Mouse (Mus musculus): ENCODE results near the gene Map3k19. TPM values are rescaled to one million over a fixed set of nuclear protein-coding genes. Genes with fewer than 3 reads are reported as not detected.

Map3k19 gene
- total and polyA plus RNA-seq, 3 experiments: 0.10 to 0.41 TPM; not detected in 1

GRCm38 (mm10) chr1:127816381-127816780 is 38.5 kb downstream of the Map3k19 start:
- Histone ChIP-seq H3K27me3 (ENCODE audit: control insufficient read depth, insufficient read depth, low read length) (no peaks in the 10 kb centered on the region), H3K4me3 (no peak overlapping the region), H3K36me3 (ENCODE audit: control insufficient read depth, insufficient read depth, low read length) (no peaks in the 10 kb centered on the region), H3K79me2 (replicated peaks; ENCODE audit: control insufficient read depth, insufficient read depth, low read length) (no peaks in the 10 kb centered on the region), H3K27ac (no peak overlapping the region), H3K4me1 (ENCODE audit: control insufficient read depth, insufficient read depth, low read length) (no peaks in the 10 kb centered on the region; the same call in 1 of the 2 replicates), H3K9ac (ENCODE audit: low read depth, low read length) (no peak overlapping the region)
- 75% methylated on average over 6 of the region's 6 CpGs for WGBS
- intact Hi-C loops (cut with DNase I): no loop called here
- TF ChIP-seq CTCF (IDR thresholded peaks at IDR 0.05) (no peak), POLR2A (IDR thresholded peaks at IDR 0.05; ENCODE audit: insufficient read depth, low read depth, low read length) (no peak), EP300 (IDR thresholded peaks at IDR 0.05; ENCODE audit: insufficient read depth, low read depth, low read length) (no peak)
- DNase-seq: no peak

- Histone ChIP-seq H3K9ac (ENCODE audit: low read depth, low read length) (no peak overlapping the region), H3K4me1 (ENCODE audit: control insufficient read depth, insufficient read depth, low read length) (no peaks in the 10 kb centered on the region; the same call in 1 of the 2 replicates), H3K79me2 (replicated peaks; ENCODE audit: control insufficient read depth, insufficient read depth, low read length) (no peaks in the 10 kb centered on the region), H3K36me3 (ENCODE audit: control insufficient read depth, insufficient read depth, low read length) (no peaks in the 10 kb centered on the region), H3K27me3 (ENCODE audit: control insufficient read depth, insufficient read depth, low read length) (no peaks in the 10 kb centered on the region), H3K4me3 (no peak overlapping the region), H3K27ac (no peak overlapping the region)
- intact Hi-C loops (cut with DNase I): no loop called here
- TF ChIP-seq CTCF (IDR thresholded peaks at IDR 0.05) (no peak), POLR2A (IDR thresholded peaks at IDR 0.05; ENCODE audit: insufficient read depth, low read depth, low read length) (no peak), EP300 (IDR thresholded peaks at IDR 0.05; ENCODE audit: insufficient read depth, low read depth, low read length) (no peak)
- 51% methylated on average over 7 of the region's 7 CpGs for WGBS
- no peak for DNase-seq
Measured at GRCm38 (mm10) chr1:127812929-127813328, 41.9 kb downstream of the Map3k19 start.

- intact Hi-C loops (cut with DNase I): no loop called here
- 97% methylated on average over 7 of the region's 7 CpGs for WGBS
- Histone ChIP-seq H3K4me1 (ENCODE audit: control insufficient read depth, insufficient read depth, low read length) (no peaks in the 10 kb centered on the region; the same call in 1 of the 2 replicates), H3K27me3 (ENCODE audit: control insufficient read depth, insufficient read depth, low read length) (no peaks in the 10 kb centered on the region), H3K9ac (ENCODE audit: low read depth, low read length) (no peak overlapping the region), H3K4me3 (no peak overlapping the region), H3K27ac (no peak overlapping the region), H3K36me3 (ENCODE audit: control insufficient read depth, insufficient read depth, low read length) (no peaks in the 10 kb centered on the region), H3K79me2 (replicated peaks; ENCODE audit: control insufficient read depth, insufficient read depth, low read length) (no peaks in the 10 kb centered on the region)
- DNase-seq: no peak
- no peak for TF ChIP-seq POLR2A (IDR thresholded peaks at IDR 0.05; ENCODE audit: insufficient read depth, low read depth, low read length)
- no peak for TF ChIP-seq EP300 (IDR thresholded peaks at IDR 0.05; ENCODE audit: insufficient read depth, low read depth, low read length)
- TF ChIP-seq CTCF (IDR thresholded peaks at IDR 0.05): no peak
Measured at GRCm38 (mm10) chr1:127808671-127809070, 46.2 kb downstream of the Map3k19 start.

GRCm38 (mm10) chr1:127802916-127803315 is 51.9 kb downstream of the Map3k19 start:
- H3K4me1 ChIP-seq (ENCODE audit: control insufficient read depth, insufficient read depth, low read length): no peaks in the 10 kb centered on the region
- no peaks in the 10 kb centered on the region for H3K27me3 ChIP-seq (ENCODE audit: control insufficient read depth, insufficient read depth, low read length)
- TF ChIP-seq EP300 (IDR thresholded peaks at IDR 0.05; ENCODE audit: insufficient read depth, low read depth, low read length) (no peak), POLR2A (IDR thresholded peaks at IDR 0.05; ENCODE audit: insufficient read depth, low read depth, low read length) (no peak), CTCF (IDR thresholded peaks at IDR 0.05) (no peak)
- 86% methylated on average over 8 of the region's 8 CpGs for WGBS
- H3K79me2 ChIP-seq (replicated peaks; ENCODE audit: control insufficient read depth, insufficient read depth, low read length): peaks cover 1% of the 10 kb centered on the region; the same call in 1 of the 2 replicates
- DNase-seq: no peak
- H3K36me3 ChIP-seq (ENCODE audit: control insufficient read depth, insufficient read depth, low read length): peaks cover 2% of the 10 kb centered on the region; the same call in 1 of the 2 replicates
- no peak overlapping the region for H3K9ac ChIP-seq (ENCODE audit: low read depth, low read length)
- H3K4me3 ChIP-seq: no peak overlapping the region
- intact Hi-C loops (cut with DNase I): no loop called here
- no peak overlapping the region for H3K27ac ChIP-seq

GRCm38 (mm10) chr1:127796752-127797151 is 58.1 kb downstream of the Map3k19 start:
- DNase-seq: no peak

GRCm38 (mm10) chr1:127796341-127796740 is 58.5 kb downstream of the Map3k19 start:
- Histone ChIP-seq H3K27me3 (ENCODE audit: control insufficient read depth, insufficient read depth, low read length) (no peaks in the 10 kb centered on the region), H3K4me3 (no peak overlapping the region), H3K36me3 (ENCODE audit: control insufficient read depth, insufficient read depth, low read length) (peaks cover 11% of the 10 kb centered on the region), H3K79me2 (replicated peaks; ENCODE audit: control insufficient read depth, insufficient read depth, low read length) (peaks cover 5% of the 10 kb centered on the region), H3K4me1 (ENCODE audit: control insufficient read depth, insufficient read depth, low read length) (no peaks in the 10 kb centered on the region; the same call in none of the 2 replicates), H3K27ac (no peak overlapping the region), H3K9ac (ENCODE audit: low read depth, low read length) (no peak overlapping the region)
- intact Hi-C loops (cut with DNase I): no loop called here
- WGBS: 50% methylated on average over 4 of the region's 4 CpGs
- TF ChIP-seq POLR2A (IDR thresholded peaks at IDR 0.05; ENCODE audit: insufficient read depth, low read depth, low read length) (no peak), EP300 (IDR thresholded peaks at IDR 0.05; ENCODE audit: insufficient read depth, low read depth, low read length) (no peak), CTCF (IDR thresholded peaks at IDR 0.05) (no peak)
- DNase-seq: no peak

More at GRCm38 (mm10) chr1:127796752-127797151, 58.1 kb downstream of the Map3k19 start:
- Histone ChIP-seq H3K79me2 (replicated peaks; ENCODE audit: control insufficient read depth, insufficient read depth, low read length) (peaks cover 5% of the 10 kb centered on the region), H3K27me3 (ENCODE audit: control insufficient read depth, insufficient read depth, low read length) (no peaks in the 10 kb centered on the region), H3K36me3 (ENCODE audit: control insufficient read depth, insufficient read depth, low read length) (peaks cover 7% of the 10 kb centered on the region), H3K4me1 (ENCODE audit: control insufficient read depth, insufficient read depth, low read length) (no peaks in the 10 kb centered on the region; the same call in none of the 2 replicates), H3K27ac (no peak overlapping the region), H3K9ac (ENCODE audit: low read depth, low read length) (no peak overlapping the region), H3K4me3 (no peak overlapping the region)
- intact Hi-C loops (cut with DNase I): no loop called here
- WGBS: 65% methylated on average over 1 of the region's 1 CpGs
- TF ChIP-seq POLR2A (IDR thresholded peaks at IDR 0.05; ENCODE audit: insufficient read depth, low read depth, low read length) (no peak), CTCF (IDR thresholded peaks at IDR 0.05) (no peak), EP300 (IDR thresholded peaks at IDR 0.05; ENCODE audit: insufficient read depth, low read depth, low read length) (no peak)

Data from heart, adult 2 months (tissue).